Mouse (Mus musculus): ENCODE results near the gene Ctse.

DNA sequence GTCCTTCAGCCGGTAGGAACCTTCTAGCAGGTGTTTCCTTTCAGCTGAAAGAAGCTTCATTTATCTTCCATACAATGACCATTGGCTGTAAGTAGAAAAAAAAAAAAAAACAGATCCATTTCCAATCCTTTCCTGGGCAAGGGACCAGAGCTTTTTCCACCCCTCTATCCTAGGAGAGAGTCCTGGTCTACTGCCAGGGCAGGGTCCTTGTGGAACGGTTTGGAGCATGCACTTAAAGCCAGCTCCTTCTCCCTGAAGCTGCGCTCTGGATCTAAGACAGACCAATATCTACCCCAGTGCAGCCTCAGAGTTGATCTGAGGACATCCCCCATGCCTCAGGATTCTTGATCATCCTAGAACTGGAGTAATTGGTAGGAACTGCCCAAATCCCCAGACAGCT, 83.9 kb downstream of the Ctse start:
- no peak for TF ChIP-seq CTCF (IDR thresholded peaks at IDR 0.05; ENCODE audit: low read depth)
- no peak for TF ChIP-seq EP300 (IDR thresholded peaks at IDR 0.05; ENCODE audit: low read depth)
